Mouse (Mus musculus): ENCODE measurements around the gene Crk. TPM values are rescaled to one million over a fixed set of nuclear protein-coding genes. Genes with fewer than 3 reads are reported as not detected.
"Not testable (repeated sequence)": the region's sequence is repeated elsewhere in the genome, so short reads cannot be mapped to it uniquely, and the experiment has no call there.

The Crk gene
- polyA plus RNA-seq, 1 experiment: 27.0 TPM

DNA sequence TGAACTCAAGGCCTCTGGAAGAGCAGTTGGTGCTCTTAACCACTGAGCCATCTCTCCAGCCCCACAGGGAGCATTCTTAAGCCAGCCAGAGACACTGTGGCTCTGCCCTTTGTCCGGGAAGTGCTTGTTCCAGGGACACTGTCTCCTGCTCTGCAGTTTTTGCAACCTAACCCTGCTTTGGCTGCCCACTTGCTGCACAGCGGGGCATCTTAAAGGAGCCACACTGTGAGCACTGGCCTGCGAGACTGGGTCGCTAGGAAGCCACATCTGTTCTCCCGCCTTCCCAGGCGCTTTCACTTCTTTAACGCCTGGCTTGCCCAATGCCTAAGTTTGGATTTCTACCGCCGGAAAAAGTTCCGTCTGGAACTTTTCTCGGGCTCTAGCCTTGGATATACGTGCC lies 36.5 kb downstream of the Crk start:
- TF ChIP-seq CTCF (IDR thresholded peaks at IDR 0.05; ENCODE audit: control insufficient read depth, insufficient read depth, insufficient replicate concordance, low read depth, low read length): no peak
- no peak for TF ChIP-seq POLR2A (IDR thresholded peaks at IDR 0.05; ENCODE audit: control insufficient read depth, low read depth, low read length)
- no peaks in the 10 kb centered on the region for H3K36me3 ChIP-seq (ENCODE audit: control insufficient read depth, insufficient read depth, low read length)
- no peaks in the 10 kb centered on the region for H3K27me3 ChIP-seq (ENCODE audit: control insufficient read depth, insufficient read depth, low read length)
- H3K27ac ChIP-seq (ENCODE audit: control insufficient read depth, insufficient read depth, low read depth, low read length): no peak overlapping the region
- H3K4me3 ChIP-seq (ENCODE audit: control insufficient read depth, low read depth, low read length): peak overlapping the region; percentile 7
- H3K4me1 ChIP-seq (ENCODE audit: control insufficient read depth, insufficient read depth, low read length): peaks cover 6% of the 10 kb centered on the region

DNA sequence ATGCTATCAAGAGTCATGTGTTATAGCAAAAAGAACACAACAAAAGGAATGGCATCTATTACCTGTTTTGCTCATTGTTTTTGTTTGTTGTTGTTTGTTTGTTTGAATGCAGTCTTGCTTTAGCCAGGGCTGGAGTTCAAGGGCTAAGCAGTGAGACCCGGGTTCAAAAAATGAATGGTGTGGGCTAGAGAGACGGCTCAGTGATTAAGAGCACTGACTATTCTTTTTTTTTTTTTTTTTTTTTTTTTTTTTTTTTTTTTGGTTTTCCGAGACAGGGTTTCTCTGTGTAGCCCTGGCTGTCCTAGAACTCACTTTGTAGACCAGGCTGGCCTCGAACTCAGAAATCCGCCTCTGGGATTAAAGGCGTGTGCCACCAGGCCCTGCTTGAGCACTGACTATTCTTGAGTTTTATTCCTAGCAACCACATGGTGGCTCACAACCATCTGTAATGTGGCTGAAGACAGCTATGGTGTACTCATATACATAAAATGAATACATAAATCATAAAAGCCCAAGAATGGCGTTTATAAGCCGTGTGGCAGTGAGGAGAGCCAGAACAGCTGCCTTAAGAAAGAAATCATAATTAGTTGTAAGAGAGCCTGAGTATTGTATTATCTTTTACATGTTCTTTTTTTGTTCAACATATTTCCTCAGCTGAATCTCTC lies 37.7 kb downstream of the Crk start:
- Histone ChIP-seq H3K4me3 (ENCODE audit: control insufficient read depth, low read depth, low read length) (no peak overlapping the region), H3K4me1 (ENCODE audit: control insufficient read depth, insufficient read depth, low read length) (peaks cover 6% of the 10 kb centered on the region), H3K27me3 (ENCODE audit: control insufficient read depth, insufficient read depth, low read length) (no peaks in the 10 kb centered on the region), H3K27ac (ENCODE audit: control insufficient read depth, insufficient read depth, low read depth, low read length) (no peak overlapping the region), H3K36me3 (ENCODE audit: control insufficient read depth, insufficient read depth, low read length) (no peaks in the 10 kb centered on the region)
- no peak for TF ChIP-seq POLR2A (IDR thresholded peaks at IDR 0.05; ENCODE audit: control insufficient read depth, low read depth, low read length)
- TF ChIP-seq CTCF (IDR thresholded peaks at IDR 0.05; ENCODE audit: control insufficient read depth, insufficient read depth, insufficient replicate concordance, low read depth, low read length): no peak

DNA sequence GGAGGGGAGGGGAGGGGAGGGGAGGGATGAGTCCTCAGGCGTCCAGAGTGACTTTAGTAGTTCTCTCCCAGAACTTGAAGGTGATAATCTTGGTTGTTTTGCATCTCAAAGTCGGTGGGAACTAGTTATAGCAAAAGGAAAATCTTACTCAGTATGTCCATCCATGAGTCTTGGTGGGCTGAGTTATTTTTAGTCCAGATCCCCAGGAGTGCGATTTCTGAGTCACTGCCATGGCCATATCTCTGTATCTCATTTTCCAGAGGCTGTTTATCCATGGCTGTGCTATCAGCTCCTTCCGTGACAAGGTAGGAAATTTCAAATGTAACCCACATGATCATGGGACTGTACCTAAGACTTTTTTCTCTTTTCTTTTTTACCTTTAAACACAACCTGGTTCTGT lies 43.3 kb downstream of the Crk start:
- H3K4me3 ChIP-seq (ENCODE audit: control insufficient read depth, low read depth, low read length): no peak overlapping the region
- H3K27me3 ChIP-seq (ENCODE audit: control insufficient read depth, insufficient read depth, low read length): no peaks in the 10 kb centered on the region
- TF ChIP-seq CTCF (IDR thresholded peaks at IDR 0.05; ENCODE audit: control insufficient read depth, insufficient read depth, insufficient replicate concordance, low read depth, low read length) (no peak), POLR2A (IDR thresholded peaks at IDR 0.05; ENCODE audit: control insufficient read depth, low read depth, low read length) (no peak)
- H3K4me1 ChIP-seq (ENCODE audit: control insufficient read depth, insufficient read depth, low read length): no peaks in the 10 kb centered on the region
- no peaks in the 10 kb centered on the region for H3K36me3 ChIP-seq (ENCODE audit: control insufficient read depth, insufficient read depth, low read length)
- no peak overlapping the region for H3K27ac ChIP-seq (ENCODE audit: control insufficient read depth, insufficient read depth, low read depth, low read length)

DNA sequence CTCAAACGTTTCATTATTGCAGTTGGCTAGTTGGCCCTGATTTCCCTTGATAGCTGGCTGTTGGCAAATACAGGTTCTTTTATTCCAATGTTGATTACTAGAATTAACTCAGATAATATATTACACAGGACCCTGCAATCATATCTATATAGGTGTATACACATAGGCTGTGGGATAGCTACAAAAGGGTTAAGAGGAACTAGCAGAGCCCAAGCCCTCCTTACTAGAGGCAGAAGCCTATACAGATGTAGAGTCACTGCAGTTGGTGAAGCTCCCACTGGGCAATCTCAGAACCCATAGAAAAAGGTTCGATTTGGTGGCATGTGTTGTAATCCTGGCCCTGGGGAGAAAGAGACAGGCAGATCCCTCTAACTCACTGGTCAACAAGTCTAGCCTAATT lies 48.1 kb downstream of the Crk start:
- Histone ChIP-seq H3K27me3 (ENCODE audit: control insufficient read depth, insufficient read depth, low read length) (no peaks in the 10 kb centered on the region), H3K4me1 (ENCODE audit: control insufficient read depth, insufficient read depth, low read length) (no peaks in the 10 kb centered on the region), H3K36me3 (ENCODE audit: control insufficient read depth, insufficient read depth, low read length) (no peaks in the 10 kb centered on the region), H3K4me3 (ENCODE audit: control insufficient read depth, low read depth, low read length) (no peak overlapping the region), H3K27ac (ENCODE audit: control insufficient read depth, insufficient read depth, low read depth, low read length) (no peak overlapping the region)
- TF ChIP-seq POLR2A (IDR thresholded peaks at IDR 0.05; ENCODE audit: control insufficient read depth, low read depth, low read length) (no peak), CTCF (IDR thresholded peaks at IDR 0.05; ENCODE audit: control insufficient read depth, insufficient read depth, insufficient replicate concordance, low read depth, low read length) (no peak)

DNA sequence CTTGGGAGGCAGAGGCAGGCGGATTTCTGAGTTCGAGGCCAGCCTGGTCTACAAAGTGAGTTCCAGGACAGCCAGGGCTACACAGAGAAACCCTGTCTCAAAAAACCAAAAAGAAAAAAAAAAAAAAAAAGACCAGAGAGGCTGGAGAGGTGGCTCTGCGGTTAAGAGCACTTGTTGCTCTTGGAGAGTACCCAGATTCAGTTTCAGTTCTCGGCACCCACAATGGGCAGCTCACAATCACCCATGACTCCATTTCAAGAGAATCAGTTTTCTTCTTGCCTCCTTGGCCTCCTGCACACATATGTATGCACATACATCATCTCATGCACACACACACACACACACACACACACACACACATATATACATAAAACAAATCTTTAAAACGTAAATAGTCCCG lies 48.6 kb downstream of the Crk start:
- H3K27me3 ChIP-seq (ENCODE audit: control insufficient read depth, insufficient read depth, low read length); H3K36me3 ChIP-seq (ENCODE audit: control insufficient read depth, insufficient read depth, low read length); H3K27ac ChIP-seq (ENCODE audit: control insufficient read depth, insufficient read depth, low read depth, low read length); H3K4me3 ChIP-seq (ENCODE audit: control insufficient read depth, low read depth, low read length); H3K4me1 ChIP-seq (ENCODE audit: control insufficient read depth, insufficient read depth, low read length): not testable (repeated sequence)

DNA sequence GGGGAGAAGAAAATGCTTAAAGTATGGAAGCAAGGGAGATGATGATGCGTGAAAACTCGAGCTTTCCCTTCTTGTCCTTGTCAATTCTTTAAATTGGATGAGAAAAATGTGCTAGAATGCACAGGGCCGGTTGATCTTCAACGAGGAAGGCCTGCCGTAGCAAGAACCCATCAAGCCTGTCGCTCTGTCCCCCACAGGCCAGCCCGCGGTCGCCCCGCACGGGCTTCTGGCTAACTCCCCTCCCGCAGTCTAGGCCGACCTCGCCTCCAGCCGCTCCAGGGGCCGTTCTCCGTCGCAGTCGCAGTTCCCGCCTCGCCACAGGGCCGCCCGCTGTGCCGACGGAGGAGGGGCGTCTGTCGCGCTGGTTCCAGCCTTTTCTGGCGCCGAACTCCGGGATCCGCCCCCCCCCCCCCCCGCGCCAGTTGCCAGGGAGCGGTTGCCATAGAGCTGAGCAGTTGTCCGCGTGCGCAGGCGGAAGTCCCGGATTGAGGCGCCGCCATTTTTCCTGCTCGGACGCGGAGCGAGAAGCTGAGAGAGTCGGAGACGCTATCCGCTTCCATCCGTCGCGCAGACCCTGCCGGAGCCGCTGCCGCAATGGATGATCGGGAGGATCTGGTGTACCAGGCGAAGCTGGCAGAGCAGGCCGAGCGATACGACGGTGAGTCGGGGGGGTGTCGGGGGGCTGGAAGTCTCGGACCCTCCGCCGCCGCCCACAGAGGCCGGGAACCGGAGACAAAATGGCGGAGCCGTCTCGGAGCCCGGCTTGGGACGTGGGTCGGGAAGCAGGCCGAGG lies 53.6 kb downstream of the Crk start, which contains the start of gene Ywhae:
Gene Ywhae (plus strand): TSS at position 436 of the 793 bp plus-strand sequence.
- TF ChIP-seq CTCF (IDR thresholded peaks at IDR 0.05; ENCODE audit: control insufficient read depth, insufficient read depth, insufficient replicate concordance, low read depth, low read length) (no peak), POLR2A (IDR thresholded peaks at IDR 0.05; ENCODE audit: control insufficient read depth, low read depth, low read length) (peak; percentile 96)
- no peaks in the 10 kb centered on the region for H3K36me3 ChIP-seq (ENCODE audit: control insufficient read depth, insufficient read depth, low read length)
- H3K4me1 ChIP-seq (ENCODE audit: control insufficient read depth, insufficient read depth, low read length): peaks cover 3% of the 10 kb centered on the region; the same call in 1 of the 2 replicates
- no peaks in the 10 kb centered on the region for H3K27me3 ChIP-seq (ENCODE audit: control insufficient read depth, insufficient read depth, low read length)
- H3K27ac ChIP-seq (ENCODE audit: control insufficient read depth, insufficient read depth, low read depth, low read length): peak within 1 kb of the TSS; percentile 99
- peak within 1 kb of the TSS; percentile 97 for H3K4me3 ChIP-seq (ENCODE audit: control insufficient read depth, low read depth, low read length)

DNA sequence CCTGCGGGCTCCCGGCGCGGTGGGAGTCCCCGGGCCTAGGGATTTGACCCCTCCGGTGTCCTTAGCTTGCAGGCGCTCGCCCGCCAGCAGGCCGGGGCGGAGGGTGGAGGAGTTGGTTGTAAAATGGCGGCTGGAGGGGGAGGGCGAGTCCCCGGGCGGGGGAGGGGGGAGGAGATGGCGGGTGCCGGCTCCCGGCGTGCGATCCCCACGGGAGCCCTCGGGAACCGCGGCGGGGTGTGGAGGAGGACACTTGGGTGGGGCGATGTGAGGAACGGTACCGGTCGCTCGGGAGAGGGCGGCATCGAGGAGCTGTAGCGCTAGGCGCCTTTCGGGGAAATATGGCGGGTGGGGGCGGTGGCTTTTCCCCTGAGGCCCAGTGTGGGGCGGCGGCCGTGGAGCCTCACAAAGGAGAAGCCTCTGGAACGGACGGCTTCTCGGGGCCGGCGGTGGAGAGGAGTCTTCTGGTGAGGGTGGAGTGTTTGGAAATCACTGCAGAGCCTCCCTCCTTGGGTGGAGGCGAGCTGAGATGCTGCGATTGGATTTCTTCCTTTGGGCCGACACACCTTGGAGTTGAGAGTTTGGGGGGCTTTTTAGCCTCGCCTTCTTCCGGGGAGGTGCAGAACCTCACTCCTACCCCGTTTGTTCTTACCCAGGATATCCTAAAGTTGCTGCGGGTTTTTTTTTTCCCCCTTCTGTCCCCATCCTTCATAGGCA lies 54.3 kb downstream of the Crk start:
- H3K4me1 ChIP-seq (ENCODE audit: control insufficient read depth, insufficient read depth, low read length): peaks cover 3% of the 10 kb centered on the region; the same call in 1 of the 2 replicates
- H3K27me3 ChIP-seq (ENCODE audit: control insufficient read depth, insufficient read depth, low read length): no peaks in the 10 kb centered on the region
- TF ChIP-seq POLR2A (IDR thresholded peaks at IDR 0.05; ENCODE audit: control insufficient read depth, low read depth, low read length): no peak
- TF ChIP-seq CTCF (IDR thresholded peaks at IDR 0.05; ENCODE audit: control insufficient read depth, insufficient read depth, insufficient replicate concordance, low read depth, low read length): no peak
- peak overlapping the region; percentile 99 for H3K27ac ChIP-seq (ENCODE audit: control insufficient read depth, insufficient read depth, low read depth, low read length)
- H3K4me3 ChIP-seq (ENCODE audit: control insufficient read depth, low read depth, low read length): peak overlapping the region; percentile 97
- no peaks in the 10 kb centered on the region for H3K36me3 ChIP-seq (ENCODE audit: control insufficient read depth, insufficient read depth, low read length)

Data from testis, adult 2 months (tissue).